Mouse (Mus musculus): ENCODE data around the gene Cln5.

Gene Cln5

GRCm38 (mm10) chr14:103114994-103115670 lies 45.1 kb downstream of the Cln5 start:
- DNase-seq: no peak

GRCm38 (mm10) chr14:103125756-103126155 lies 55.7 kb downstream of the Cln5 start:
- no peak for DNase-seq
